Mouse (Mus musculus): ENCODE data around the gene Hist1h2be.

GRCm38 (mm10) chr13:23576906-23577639 is 43.9 kb downstream of the Hist1h2be start:
- TF ChIP-seq POLR2A (IDR thresholded peaks at IDR 0.05; ENCODE audit: borderline replicate concordance, control insufficient read depth, low read depth, low read length) (no peak), CTCF (IDR thresholded peaks at IDR 0.05; ENCODE audit: control insufficient read depth, insufficient read depth, low read length) (no peak)
